Mouse (Mus musculus) granulocyte monocyte progenitor cell, adult 5-6 weeks (primary cell): ENCODE measurements around the gene Olfr830. TPM values are rescaled to one million over a fixed set of nuclear protein-coding genes. Genes with fewer than 3 reads are reported as not detected.
"Not testable (repeated sequence)": the region's sequence is repeated elsewhere in the genome, so short reads cannot be mapped to it uniquely, and the experiment has no call there.

Source experiments
- ATAC-seq: replicated peaks from 2 replicates; pipeline ENCODE4 v1.8.0; 2016; ENCODE audit warnings: mild to moderate bottlenecking, moderate TSS enrichment, inconsistent platforms; ENCODE audit not compliant: poor library complexity, severe bottlenecking
- total RNA-seq, 2 experiments: library from RNA; stranded (forward) in 1 of 2; stranded (reverse) in 1 of 2; fragments of 200-712, 200-1000 nt in 1 of 2; fragments of >200 nt in 1 of 2; fragmentation: Nextera tagmentation in 1 of 2; gene quantifications; 2 replicates each; pipeline ENCODE4 v1.2.3; 2014 to 2017

Gene Olfr830
- not detected in 2 replicates for total RNA-seq (2014; fragmentation: Nextera tagmentation)
- not detected in 2 replicates for total RNA-seq (2017)

DNA sequence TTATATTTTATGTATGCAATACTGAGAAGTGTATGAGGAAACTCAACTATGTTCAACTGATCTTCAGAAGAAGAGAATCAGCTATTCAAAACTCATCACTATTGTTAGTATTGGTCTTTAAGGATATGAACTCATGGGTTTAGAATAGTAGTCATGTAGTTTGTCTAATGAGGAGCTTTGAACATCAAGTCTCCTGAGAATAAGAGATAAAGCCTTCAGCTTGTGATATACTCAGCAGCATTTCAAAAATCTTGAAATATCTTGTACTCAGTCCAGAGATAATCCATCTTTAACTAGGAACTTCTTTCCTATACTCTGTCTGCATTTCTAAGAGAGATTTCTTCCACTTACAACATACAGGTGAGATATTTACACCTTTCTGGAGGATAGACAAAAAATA lies at the start of gene Olfr830:
Gene Olfr830, plus strand, starts transcription at position 301 of the 400 bp plus-strand sequence.
- ATAC-seq = no peak

DNA sequence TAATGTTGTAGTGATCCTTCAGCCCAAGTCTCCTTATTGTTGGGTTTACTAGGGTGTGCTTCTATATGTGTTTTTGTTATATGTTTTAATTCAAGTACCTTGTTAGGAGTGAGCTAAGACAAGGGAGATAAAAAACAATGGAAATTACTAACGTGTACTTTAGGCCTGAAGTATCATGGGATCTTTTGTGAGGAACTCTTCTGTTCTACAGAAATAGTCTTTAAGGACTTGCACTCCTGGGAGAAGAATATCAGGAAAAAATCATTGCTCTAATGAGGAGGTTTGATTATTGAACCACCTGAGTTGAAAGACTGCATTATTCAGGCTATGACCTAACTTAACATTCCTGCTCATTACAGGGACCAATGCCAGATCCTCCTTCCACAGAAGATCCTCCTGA lies 19.9 kb upstream of the Olfr830 start, which contains the start of gene Olfr829:
Gene Olfr829, plus strand, starts transcription at position 301 of the 400 bp plus-strand sequence.
- ATAC-seq = no peak

GRCm38 (mm10) chr9:18907699-18908098 lies 33.2 kb downstream of the Olfr830 start:
- ATAC-seq = not testable (repeated sequence)

DNA sequence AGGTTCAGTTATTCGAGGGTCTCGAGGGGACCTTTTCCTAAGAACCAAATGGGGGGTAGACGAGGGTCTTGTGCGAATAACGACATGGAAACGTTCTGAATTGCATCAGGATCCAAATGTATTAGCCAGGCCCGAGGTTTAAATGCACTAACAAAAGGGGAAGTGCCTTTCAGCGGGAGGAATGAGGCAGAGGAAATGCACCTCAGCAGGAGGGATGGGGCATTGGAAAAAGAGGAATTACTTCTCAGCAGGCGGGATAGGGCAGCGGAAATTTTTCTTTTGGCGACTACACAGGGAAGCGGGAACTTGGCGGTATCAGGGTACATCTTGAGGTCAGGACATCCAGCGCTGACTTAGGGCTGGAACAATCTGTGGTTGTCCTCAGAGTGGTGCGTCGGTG lies 53.4 kb downstream of the Olfr830 start:
- ATAC-seq = not testable (repeated sequence)

Other genes starting within 250 kb of the Olfr830 start
- not detected in 2 replicates for gene Muc16, start 200.2 kb upstream of the Olfr830 start, total RNA-seq (2014; fragmentation: Nextera tagmentation)
- not detected in 2 replicates for gene Muc16, start 200.2 kb upstream of the Olfr830 start, total RNA-seq (2017)
- not detected in 2 replicates for gene Olfr24, start 110.7 kb upstream of the Olfr830 start, total RNA-seq (2014; fragmentation: Nextera tagmentation)
- gene Olfr24, start 110.7 kb upstream of the Olfr830 start, total RNA-seq (2017) = not detected in 2 replicates
- not detected in 2 replicates for gene Olfr828, start 55.2 kb upstream of the Olfr830 start, total RNA-seq (2014; fragmentation: Nextera tagmentation)
- gene Olfr828, start 55.2 kb upstream of the Olfr830 start, total RNA-seq (2017) = not detected in 2 replicates
- gene Olfr829, start 19.8 kb upstream of the Olfr830 start, total RNA-seq (2014; fragmentation: Nextera tagmentation) = not detected in 2 replicates
- gene Olfr829, start 19.8 kb upstream of the Olfr830 start, total RNA-seq (2017) = not detected in 2 replicates
- gene Olfr832, start 62.4 kb downstream of the Olfr830 start, total RNA-seq (2014; fragmentation: Nextera tagmentation) = not detected in 2 replicates
- gene Olfr832, start 62.4 kb downstream of the Olfr830 start, total RNA-seq (2017) = not detected in 2 replicates
- gene Olfr834, start 113.3 kb downstream of the Olfr830 start, total RNA-seq (2014; fragmentation: Nextera tagmentation) = not detected in 2 replicates
- gene Olfr834, start 113.3 kb downstream of the Olfr830 start, total RNA-seq (2017) = not detected in 2 replicates
- not detected in 2 replicates for gene Olfr835, start 158.0 kb downstream of the Olfr830 start, total RNA-seq (2014; fragmentation: Nextera tagmentation)
- gene Olfr835, start 158.0 kb downstream of the Olfr830 start, total RNA-seq (2017) = not detected in 2 replicates
- gene Olfr836, start 245.7 kb downstream of the Olfr830 start, total RNA-seq (2014; fragmentation: Nextera tagmentation) = not detected in 2 replicates
- gene Olfr836, start 245.7 kb downstream of the Olfr830 start, total RNA-seq (2017) = not detected in 2 replicates